Mouse (Mus musculus) liver, postnatal 0 days (tissue): ENCODE data around the gene Itk. TPM values are rescaled to one million over a fixed set of nuclear protein-coding genes. Genes with fewer than 3 reads are reported as not detected.
"Not testable (repeated sequence)": the region's sequence is repeated elsewhere in the genome, so short reads cannot be mapped to it uniquely, and the experiment has no call there.

Experiments used
- ATAC-seq: fragments of 200-750 bp; cut with Nextera tagmentation; 2 replicates; pipeline ENCODE4 v1.8.0; 2017; ENCODE audit warnings: mild to moderate bottlenecking, moderate library complexity
- DNase-seq: peaks from one replicate; pipeline ENCODE4 v3.0.0-alpha.2; 2016
- H3K27ac ChIP-seq: fragments of 300-500 bp; sonication (generic); 2 replicates; pipeline ENCODE4 v1.5.1; 2014; ENCODE audit warnings: antibody characterized with exemption, moderate library complexity, mild to moderate bottlenecking, low read depth
- H3K27me3 ChIP-seq: fragments of 300-500 bp; sonication (generic); 2 replicates; pipeline ENCODE4 v1.6.1; 2014; ENCODE audit warnings: low read length, control low read depth, mixed read lengths; ENCODE audit not compliant: insufficient read depth
- H3K36me3 ChIP-seq: fragments of 300-500 bp; sonication (generic); replicated peaks from 2 replicates; pipeline ENCODE4 v1.6.1; 2014; ENCODE audit warnings: mild to moderate bottlenecking, control low read depth, low read length, moderate library complexity, mixed read lengths; ENCODE audit not compliant: insufficient read depth
- H3K4me1 ChIP-seq: fragments of 300-500 bp; sonication (generic); 2 replicates; pipeline ENCODE4 v1.6.1; 2014; ENCODE audit warnings: antibody characterized with exemption, mild to moderate bottlenecking, control low read depth; ENCODE audit not compliant: insufficient read depth
- H3K4me2 ChIP-seq: fragments of 300-500 bp; sonication (generic); 2 replicates; pipeline ENCODE4 v1.6.1; 2014; ENCODE audit warnings: low read depth, mild to moderate bottlenecking, low read length, moderate library complexity, mixed read lengths
- H3K4me3 ChIP-seq: fragments of 300-500 bp; sonication (generic); 2 replicates; pipeline ENCODE4 v1.5.1; 2014; ENCODE audit warnings: low read depth, low read length
- H3K9ac ChIP-seq: fragments of 300-500 bp; sonication (generic); replicated peaks from 2 replicates; pipeline ENCODE4 v1.6.1; 2014; ENCODE audit warnings: mild to moderate bottlenecking, moderate library complexity
- H3K9me3 ChIP-seq: fragments of 300-500 bp; sonication (generic); 2 replicates; pipeline ENCODE4 v1.6.1; 2016; ENCODE audit warnings: mild to moderate bottlenecking, control low read depth, low read length, mixed read lengths
- CTCF ChIP-seq: sonication (generic); IDR thresholded peaks from 2 replicates; pipeline ENCODE4 v1.5.1; 2016; ENCODE audit warnings: antibody characterized with exemption, low read depth
- EP300 ChIP-seq: IDR thresholded peaks from 2 replicates; pipeline ENCODE4 v1.6.1; 2016; ENCODE audit warnings: antibody characterized with exemption, low read depth, mild to moderate bottlenecking
- WGBS: fragments of 180-500 bp; shearing (Covaris S2); extraction: QIAGEN DNeasy Blood & Tissue Kit; methylation state at CpG from one replicate; pipeline ENCODE4 v1.1.7; 2014; ENCODE audit not compliant: insufficient replicate concordance; 5-methylcytosine and 5-hydroxymethylcytosine counted together
- polyA plus RNA-seq: library from polyadenylated mRNA; unstranded; fragments of >200 nt; fragmentation: Nextera tagmentation; extraction: Ambion mirVana; gene quantifications from 2 replicates; pipeline ENCODE4 v1.2.1, GENCODE M21; 2015

Gene Itk
- 0.09 and 0.19 TPM in 2 replicates for polyA plus RNA-seq

GRCm38 (mm10) chr11:46389336-46390117, at the start of gene Itk:
Itk (minus strand) TSS chr11:46389515.
- DNase-seq (no peak), ATAC-seq (no peak)
- Histone ChIP-seq H3K36me3 (no peaks in the 10 kb centered on the region), H3K27me3 (no peaks in the 10 kb centered on the region), H3K4me1 (no peaks in the 10 kb centered on the region; the same call in 1 of the 2 replicates), H3K27ac (no peak within 1 kb of the TSS), H3K4me3 (no peak within 1 kb of the TSS), H3K4me2 (no peak within 1 kb of the TSS), H3K9ac (no peak within 1 kb of the TSS), H3K9me3 (no peaks in the 10 kb centered on the region)
- WGBS, result 60% methylated on average over 13 of the region's 13 CpGs
- TF ChIP-seq EP300, result no peak
- no peak for TF ChIP-seq CTCF

- peak overlapping the region; percentile 100 for H3K27ac ChIP-seq
- H3K4me1 ChIP-seq, result peaks cover 9% of the 10 kb centered on the region
- no peaks in the 10 kb centered on the region for H3K9me3 ChIP-seq
- DNase-seq (no peak), ATAC-seq (peak; percentile 26)
- peak overlapping the region; percentile 100 for H3K9ac ChIP-seq
- TF ChIP-seq CTCF (no peak), EP300 (no peak)
- peak overlapping the region; percentile 87 for H3K4me2 ChIP-seq
- H3K27me3 ChIP-seq, result no peaks in the 10 kb centered on the region
- peak overlapping the region; percentile 100 for H3K4me3 ChIP-seq
- peaks cover 19% of the 10 kb centered on the region for H3K36me3 ChIP-seq
- under 1% methylated on average over 23 of the region's 23 CpGs for WGBS
Measured at GRCm38 (mm10) chr11:46437459-46438000, 48.2 kb upstream of the Itk start.

- Histone ChIP-seq H3K4me1 (peaks cover 9% of the 10 kb centered on the region), H3K4me3 (peak within 1 kb of the TSS; percentile 100), H3K36me3 (peaks cover 18% of the 10 kb centered on the region), H3K9me3 (no peaks in the 10 kb centered on the region), H3K27me3 (no peaks in the 10 kb centered on the region), H3K4me2 (peak within 1 kb of the TSS; percentile 87), H3K27ac (peak within 1 kb of the TSS; percentile 100), H3K9ac (peak within 1 kb of the TSS; percentile 100)
- ATAC-seq (peak; percentile 98), DNase-seq (peak; percentile 93)
- WGBS, result under 1% methylated on average over 58 of the region's 59 CpGs
- no peak for TF ChIP-seq EP300
- no peak for TF ChIP-seq CTCF
Measured at GRCm38 (mm10) chr11:46436760-46437458, 47.6 kb upstream of the Itk start, which contains the start of gene Med7. Med7 (plus strand) TSS chr11:46436925.

DNA sequence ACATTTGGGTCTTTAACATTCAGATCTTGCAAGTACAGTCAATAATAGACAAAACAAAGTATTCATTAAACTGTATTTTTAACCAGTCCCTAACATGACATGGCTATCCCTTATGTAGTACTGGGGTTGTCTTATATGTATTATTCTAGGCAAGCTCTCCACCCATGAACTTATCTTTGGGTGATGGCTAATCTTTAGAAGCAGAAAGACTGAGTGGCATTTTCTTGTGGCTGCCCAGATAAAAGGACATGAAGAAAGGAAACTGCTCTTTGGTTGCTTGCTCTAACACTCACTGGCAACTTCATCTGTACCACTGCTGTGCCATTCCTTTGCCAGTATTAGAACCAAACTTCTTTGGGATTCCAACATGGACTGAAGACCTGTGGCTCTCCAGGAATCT, 46.0 kb upstream of the Itk start:
- Histone ChIP-seq H3K36me3 (peaks cover 10% of the 10 kb centered on the region), H3K4me2 (peak overlapping the region; percentile 62), H3K4me1 (peaks cover 9% of the 10 kb centered on the region), H3K27me3 (no peaks in the 10 kb centered on the region), H3K9ac (no peak overlapping the region), H3K4me3 (no peak overlapping the region), H3K9me3 (no peaks in the 10 kb centered on the region), H3K27ac (0 out of 2 replicates have a peak overlapping the region, but pooled peaks have one; percentile 9)
- no peak for DNase-seq
- TF ChIP-seq CTCF (no peak), EP300 (peak; percentile 74)
- no peak for ATAC-seq

- H3K9me3 ChIP-seq, result no peaks in the 10 kb centered on the region
- H3K27ac ChIP-seq, result no peak overlapping the region
- no peaks in the 10 kb centered on the region for H3K27me3 ChIP-seq
- no peak overlapping the region for H3K4me2 ChIP-seq
- H3K9ac ChIP-seq, result no peak overlapping the region
- no peaks in the 10 kb centered on the region for H3K36me3 ChIP-seq
- DNase-seq (peak; percentile 81), ATAC-seq (peak; percentile 83)
- TF ChIP-seq EP300 (no peak), CTCF (peak; percentile 96)
- peaks cover 6% of the 10 kb centered on the region for H3K4me1 ChIP-seq
- 25% methylated on average over 3 of the region's 3 CpGs for WGBS
- H3K4me3 ChIP-seq, result no peak overlapping the region
Measured at GRCm38 (mm10) chr11:46431129-46431528, 41.8 kb upstream of the Itk start.

- TF ChIP-seq CTCF, result peak; percentile 23
- no peak for TF ChIP-seq EP300
- no peak overlapping the region for H3K27ac ChIP-seq
- DNase-seq (no peak), ATAC-seq (no peak)
- no peaks in the 10 kb centered on the region for H3K27me3 ChIP-seq
- no peaks in the 10 kb centered on the region for H3K36me3 ChIP-seq
- no peaks in the 10 kb centered on the region for H3K9me3 ChIP-seq
- WGBS, result 87% methylated on average over 2 of the region's 2 CpGs
- no peak overlapping the region for H3K9ac ChIP-seq
- no peak overlapping the region for H3K4me3 ChIP-seq
- H3K4me1 ChIP-seq, result no peaks in the 10 kb centered on the region
- no peak overlapping the region for H3K4me2 ChIP-seq
Measured at GRCm38 (mm10) chr11:46430123-46430522, 40.8 kb upstream of the Itk start.

DNA sequence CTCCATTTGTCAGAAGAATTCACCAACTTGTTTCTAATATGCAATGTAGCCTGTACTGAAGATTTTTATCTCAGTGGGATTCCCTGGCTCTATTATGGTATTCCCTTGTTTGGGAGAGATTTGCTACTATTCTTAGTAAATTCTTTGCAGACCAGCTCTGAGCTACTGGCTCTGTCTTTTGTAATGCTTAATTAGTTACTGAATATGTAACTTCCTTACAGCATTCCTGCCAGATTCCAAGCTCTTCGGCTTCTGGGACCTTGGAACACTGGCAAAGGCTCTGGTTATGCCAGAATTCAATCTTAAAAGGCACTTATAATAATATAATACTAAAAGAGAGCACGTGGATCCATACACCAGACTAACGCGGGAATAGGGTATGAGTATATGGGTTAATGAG, 38.8 kb upstream of the Itk start:
- WGBS, result 61% methylated on average over 4 of the region's 4 CpGs
- H3K36me3 ChIP-seq, H3K27me3 ChIP-seq, DNase-seq, ATAC-seq, H3K4me2 ChIP-seq, H3K4me3 ChIP-seq, H3K9me3 ChIP-seq, H3K4me1 ChIP-seq, H3K9ac ChIP-seq, H3K27ac ChIP-seq: not testable (repeated sequence)
